Mouse (Mus musculus) lung, postnatal 36 days (tissue): ENCODE measurements around the gene Ikzf2.

Experiments used
- DNase-seq: peaks from one replicate; pipeline ENCODE4 v3.0.0; 2022; ENCODE audit warnings: mixed read lengths

Ikzf2 gene

DNA sequence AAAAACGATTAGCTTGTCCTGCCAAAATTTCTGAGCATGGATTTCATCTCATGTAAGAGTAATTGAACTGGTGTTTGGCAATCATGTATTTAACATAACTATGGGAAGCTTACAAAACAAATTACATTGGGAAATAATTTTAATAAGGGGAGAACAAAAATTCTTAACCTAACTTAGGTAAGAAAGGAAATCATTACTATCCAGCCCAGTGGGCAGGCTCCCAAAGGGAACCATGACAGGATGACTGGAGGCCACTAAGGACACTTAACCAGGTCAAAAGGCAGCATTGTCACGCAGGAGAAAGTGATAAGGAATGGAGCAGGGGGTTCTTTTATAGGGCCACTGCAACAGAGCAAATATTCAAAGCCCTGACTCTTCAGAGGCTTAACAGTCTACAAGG lies 101.5 kb downstream of the Ikzf2 start:
- DNase-seq, result no peak

DNA sequence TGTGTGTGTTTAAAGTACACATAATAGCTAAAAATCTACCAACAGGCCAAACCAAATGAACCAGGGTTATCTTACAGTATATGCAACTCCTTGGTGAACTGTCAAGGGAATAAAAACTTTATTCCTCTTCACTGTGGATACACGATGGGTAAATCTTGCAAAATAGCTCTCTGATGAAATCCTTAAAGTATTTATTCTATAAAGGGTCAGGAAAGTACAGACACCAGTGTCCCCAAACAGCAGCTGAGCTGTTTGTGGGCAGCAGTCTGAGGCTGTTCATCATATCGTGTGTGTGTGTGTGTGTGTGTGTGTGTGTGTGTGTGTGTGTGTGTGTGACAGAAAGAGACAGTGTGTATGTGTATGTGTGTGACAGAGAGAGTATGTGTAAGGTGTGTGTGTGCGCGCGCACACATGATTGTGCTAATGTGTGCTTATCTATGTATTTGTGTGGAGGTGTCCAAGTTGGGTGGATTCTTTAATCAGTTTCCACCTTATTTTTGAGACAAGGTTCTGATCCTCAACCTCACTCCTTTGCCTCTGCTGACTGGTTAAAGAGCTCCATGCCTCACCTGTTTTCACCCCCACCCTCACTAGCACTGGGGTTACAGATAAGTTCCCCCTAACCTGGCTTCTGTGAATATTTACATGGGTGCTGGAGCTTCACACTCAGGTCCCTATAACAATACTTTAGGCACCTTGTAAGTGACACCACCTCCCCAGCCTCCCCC lies 102.9 kb downstream of the Ikzf2 start:
- no peak for DNase-seq

DNA sequence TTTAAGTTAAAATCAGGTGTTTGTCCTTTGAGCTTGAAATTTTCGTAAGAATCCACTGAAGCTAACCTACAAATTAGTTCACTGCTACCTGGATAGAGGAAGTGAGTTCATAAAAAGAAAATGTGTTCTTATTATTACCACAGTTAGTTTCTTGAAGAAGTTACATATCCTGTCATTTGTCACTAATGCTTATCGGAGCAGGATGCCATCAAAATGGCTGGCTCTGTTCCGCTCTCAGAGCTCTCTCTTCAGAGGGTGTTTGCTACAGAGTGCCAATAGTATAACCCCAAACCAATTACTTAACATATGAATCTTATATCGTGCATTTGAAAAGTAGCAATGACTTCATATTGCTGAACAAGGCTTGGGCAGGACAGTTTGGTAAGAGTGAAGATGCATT lies 108.1 kb downstream of the Ikzf2 start:
- no peak for DNase-seq

DNA sequence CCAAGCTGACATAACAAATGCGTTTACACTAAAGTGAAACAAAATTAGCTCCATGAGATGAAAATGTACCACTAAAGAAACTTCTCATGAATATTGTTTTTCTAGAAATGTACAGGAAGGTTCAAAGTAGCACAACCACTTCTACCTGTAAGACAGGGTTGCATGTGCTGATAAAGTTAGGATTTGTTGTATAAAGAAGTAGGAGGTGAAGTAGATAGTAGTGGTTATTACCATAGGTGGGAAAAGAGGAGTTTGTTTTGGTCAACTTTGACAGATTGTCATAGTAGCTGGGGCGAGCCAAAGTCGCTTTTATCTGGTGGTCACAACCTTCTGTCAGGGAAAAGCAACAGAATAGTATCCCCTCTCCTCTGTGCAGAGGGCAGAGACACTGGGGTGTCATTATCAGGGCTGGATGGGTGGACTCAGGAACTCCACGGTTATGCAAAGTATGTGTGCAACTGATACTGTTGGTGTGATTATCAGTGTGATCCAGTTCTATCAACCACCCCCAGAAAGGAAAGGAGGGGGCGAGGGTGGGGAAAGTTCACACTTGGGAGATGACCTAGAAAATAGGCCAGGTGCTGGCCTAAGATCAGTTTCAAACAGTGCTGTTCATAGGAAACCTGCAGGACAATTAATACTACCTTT lies 127.5 kb downstream of the Ikzf2 start:
- no peak for DNase-seq

DNA sequence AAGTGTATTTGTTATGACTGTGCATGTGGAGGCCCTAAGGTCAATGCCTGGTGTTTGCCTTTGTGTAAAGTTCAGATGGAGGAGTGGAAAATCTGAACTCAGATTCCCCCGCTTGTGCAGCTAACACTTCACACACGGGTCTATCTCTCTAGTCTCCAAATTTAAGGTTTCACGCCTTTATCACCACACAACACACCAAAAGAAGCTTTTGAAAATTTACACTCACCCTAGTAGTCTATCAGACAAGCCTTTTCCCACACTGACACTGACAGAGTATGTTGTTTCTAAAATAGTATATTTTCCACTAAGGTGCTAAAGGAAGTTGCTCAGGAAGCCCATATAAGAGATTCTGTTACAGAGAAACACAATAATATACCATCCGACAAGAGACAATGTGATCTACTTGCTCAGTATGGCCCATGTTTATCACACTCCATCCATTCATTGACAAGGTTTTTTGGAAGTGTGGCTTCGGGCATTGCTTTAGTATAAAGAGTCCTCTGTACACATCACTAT lies 131.4 kb downstream of the Ikzf2 start:
- no peak for DNase-seq

DNA sequence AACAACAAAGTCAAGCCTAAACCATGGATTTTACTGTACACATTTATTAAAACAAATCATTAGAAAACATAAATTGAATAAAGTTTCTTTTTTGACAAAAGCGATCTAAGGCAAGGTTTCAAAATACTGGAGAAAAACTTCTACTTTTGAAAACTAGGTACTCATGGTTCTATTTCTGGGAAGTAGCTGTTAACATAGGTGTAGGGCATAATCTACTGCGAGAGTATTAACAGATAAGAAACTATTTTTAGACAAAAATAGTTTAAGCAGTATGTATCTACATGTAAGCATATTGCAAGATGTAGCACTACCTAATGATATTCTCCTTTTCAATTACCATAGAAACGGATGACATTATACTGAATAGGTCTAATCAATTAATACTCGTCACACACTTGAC lies 137.1 kb downstream of the Ikzf2 start:
- DNase-seq, result no peak

DNA sequence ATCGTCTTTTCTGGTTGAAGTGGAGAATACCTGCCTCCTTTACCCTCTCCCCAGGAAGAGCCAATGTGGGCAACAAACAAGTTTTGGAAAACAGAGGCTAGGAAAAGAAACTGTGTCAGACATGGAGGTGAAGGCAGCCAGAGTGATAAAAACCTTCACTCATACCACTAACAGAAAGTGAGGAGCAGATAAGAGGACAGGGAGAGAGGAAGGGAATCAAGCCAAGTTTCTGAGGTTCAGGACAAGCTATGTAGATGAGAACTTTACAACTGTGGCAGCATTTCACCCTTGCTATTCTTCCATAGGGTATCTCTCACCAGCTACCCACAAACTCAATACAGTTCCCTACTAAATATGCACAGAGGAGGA lies 141.2 kb downstream of the Ikzf2 start:
- DNase-seq, result no peak

DNA sequence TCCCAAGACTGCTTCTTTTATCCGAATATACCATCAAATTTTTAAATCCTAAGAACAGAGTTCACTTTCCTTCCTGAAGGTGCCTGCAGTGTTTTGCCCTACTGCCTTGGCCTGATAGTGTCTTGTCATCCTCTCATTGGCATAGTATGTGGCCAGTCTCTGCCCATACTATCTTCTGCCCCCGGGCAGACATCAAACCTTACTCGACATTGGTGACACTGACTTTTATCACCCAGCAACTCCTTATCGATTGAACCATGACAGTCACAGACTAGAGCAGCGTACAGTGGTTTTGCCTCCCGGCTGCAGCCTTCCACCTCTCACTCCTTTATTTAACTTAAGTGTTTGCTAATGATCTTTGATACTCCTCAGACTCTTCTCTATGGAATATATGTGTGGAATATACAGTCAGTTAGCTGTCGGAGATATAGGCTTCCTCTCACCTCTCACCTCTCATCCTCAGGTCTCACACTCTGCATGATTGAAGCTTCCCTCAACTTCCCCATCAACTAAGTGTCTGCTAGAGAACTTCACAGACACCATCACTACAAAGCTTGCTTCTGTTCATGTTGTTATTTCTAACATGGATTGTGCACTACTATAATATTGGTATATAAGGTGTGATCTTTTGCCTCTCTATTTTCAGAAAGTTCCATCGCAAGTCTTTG lies 141.7 kb downstream of the Ikzf2 start:
- no peak for DNase-seq

DNA sequence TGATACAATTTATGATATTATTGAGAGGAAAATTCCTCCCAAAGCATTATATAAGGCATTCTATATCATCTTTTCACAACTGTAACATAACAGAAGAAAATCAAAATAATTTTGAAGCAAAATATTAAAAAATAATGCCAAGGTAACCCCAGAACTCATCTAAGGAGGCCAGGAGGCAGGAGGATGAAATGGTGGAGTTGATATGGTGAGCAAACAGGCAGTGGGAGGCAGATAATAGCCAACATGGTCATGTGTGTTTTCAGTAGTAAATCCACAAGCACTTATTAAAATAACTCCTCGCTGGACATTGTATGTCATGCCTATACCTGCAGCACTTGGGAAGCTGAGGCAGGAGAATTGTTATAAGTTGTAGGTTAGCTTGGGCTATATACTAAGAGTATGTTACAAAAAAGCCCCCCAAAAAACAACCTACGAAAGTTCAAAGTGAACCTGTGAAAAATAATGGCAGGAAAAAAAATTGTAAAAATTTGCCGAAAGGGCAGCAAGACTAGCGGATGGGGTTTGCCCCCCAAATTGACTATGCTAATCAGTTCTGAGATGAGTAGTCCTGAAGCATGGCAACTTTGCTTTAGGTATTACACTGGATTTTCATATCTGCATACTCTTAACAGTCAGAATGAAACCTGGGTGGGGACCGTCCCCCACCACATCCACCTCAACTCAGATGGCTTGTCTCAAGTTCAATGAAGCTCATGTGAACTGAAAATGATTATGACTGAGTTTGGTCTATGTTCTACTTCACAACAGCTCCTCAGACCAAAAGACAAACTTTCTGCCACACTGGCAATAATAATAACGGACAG lies 143.1 kb downstream of the Ikzf2 start:
- no peak for DNase-seq

DNA sequence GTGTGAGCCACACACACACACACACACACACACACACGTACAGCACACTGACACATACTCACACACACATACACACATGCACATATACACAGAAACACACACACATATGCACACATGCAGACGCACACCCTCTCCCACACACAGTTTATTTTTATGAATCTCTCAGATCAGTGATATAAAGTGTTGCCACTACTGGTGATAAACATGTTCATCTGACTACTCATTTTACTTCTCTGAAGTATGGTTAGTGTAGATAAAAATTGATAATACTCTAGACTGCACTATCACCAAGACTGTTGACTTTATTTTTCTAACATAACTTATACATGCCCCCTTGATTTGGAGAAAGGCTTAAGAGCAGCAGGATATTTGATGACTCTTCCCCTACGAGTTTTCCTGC lies 144.5 kb downstream of the Ikzf2 start:
- DNase-seq, result no peak

DNA sequence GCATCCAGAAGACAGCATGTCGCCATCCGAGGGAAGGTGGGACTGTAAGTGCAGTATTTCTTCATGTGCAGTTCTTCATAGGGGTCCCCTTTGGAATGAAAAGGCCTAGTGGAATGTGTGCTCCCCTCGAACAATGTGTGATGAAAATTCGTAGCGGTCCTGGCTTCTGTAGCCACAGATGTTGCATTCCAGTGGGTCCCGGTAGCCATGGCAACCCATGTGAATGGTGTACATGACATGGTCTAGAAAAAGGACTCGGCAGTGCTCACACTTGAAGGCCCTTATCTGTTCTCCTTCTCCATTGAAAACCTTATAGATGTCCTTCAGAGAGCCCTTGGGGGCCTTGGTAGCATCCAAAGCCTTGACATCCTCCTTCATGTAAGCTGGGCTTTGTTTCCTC lies 148.4 kb downstream of the Ikzf2 start:
- DNase-seq, result no peak

DNA sequence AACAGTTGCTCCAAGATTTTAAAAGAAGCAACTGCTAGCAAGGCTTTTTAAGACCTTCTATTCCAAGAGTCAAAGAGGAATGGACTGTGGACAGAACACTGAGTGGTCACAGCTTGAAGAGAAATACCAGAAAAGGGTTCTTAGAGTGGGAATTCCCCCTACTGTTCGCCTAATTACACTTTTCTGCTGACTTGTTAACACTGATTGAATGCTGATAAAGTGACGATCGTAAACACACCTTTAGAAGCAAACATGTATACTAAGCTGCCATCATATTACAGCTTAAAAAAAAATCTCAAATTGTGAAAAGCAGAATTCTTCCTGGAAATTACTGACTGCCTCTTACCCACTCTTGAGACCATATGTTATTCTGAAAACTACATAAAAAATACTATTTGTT lies 149.4 kb downstream of the Ikzf2 start:
- no peak for DNase-seq

DNA sequence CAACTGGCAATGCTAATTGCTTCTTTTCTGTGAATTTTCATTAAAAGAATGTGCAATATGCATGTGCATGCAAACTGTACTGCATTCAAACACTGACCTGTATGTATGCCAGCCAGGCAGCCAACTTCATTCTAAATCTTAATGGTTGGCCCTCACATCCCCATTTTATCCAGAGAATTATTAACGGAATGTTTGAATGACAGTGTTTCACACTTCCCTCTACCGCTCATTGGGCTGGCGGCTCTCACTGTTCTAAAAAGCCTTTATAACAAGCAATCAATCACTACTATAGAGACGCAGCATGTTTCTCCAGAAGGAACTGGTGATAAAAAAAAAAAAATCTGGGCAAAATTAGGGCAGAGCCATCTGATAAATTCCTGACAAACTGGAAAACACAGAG lies 151.5 kb downstream of the Ikzf2 start:
- DNase-seq, result no peak

DNA sequence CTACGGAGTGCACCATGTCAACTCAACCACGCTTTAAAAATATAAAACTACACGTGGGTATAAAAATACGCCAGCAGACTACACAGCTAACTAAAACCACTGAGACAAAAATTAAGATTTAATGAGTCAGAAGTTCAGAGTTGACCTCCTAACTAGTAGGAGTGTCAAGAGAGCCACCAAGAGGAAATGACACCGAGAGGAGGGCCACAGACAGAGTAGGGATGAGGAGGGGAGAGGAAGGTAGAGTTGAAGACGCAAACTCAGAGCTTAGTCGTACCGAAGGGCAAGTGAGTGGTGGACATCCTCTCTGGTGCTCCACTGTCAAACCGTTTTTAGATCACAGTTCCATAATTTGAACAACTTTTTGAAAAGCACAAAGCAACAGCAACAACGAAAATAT lies 154.0 kb downstream of the Ikzf2 start:
- DNase-seq, result no peak

DNA sequence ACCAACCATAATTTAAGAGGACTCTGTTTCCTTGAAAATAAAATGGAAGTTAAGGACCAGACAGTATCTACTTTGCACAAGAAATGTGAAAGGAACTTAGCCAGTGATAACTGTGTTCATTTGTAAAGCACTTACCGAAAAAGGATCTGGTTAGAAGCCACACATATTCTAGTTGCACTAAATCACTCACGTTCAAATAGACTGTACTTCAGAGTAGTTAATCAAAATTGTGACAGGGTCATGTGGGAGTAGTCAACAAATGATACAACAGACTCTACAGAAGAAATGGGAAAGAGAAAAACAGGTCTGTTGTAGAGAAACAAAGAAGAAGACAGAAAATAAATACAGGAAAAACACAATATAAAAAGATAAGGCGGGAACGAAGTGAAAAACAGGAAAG lies 158.3 kb downstream of the Ikzf2 start:
- DNase-seq, result no peak

DNA sequence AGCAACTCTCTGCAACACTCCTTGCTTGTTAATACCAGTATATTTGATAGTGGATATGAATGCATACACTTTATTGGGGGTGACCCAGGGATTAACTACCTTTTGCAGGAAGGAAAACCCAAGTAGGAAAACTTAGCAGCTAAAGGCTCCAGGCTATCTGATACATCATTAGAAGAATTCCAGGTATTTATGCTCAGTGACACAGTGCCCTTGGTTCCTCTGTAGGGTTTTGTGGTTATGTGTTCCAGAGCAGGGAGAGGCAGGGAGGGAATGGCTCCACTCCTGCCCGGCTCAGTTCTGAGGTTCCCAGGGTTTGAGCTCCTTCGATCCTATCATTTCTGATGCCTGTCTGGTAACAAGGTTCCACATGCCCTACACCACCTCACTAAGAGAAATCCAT lies 165.4 kb downstream of the Ikzf2 start:
- no peak for DNase-seq

DNA sequence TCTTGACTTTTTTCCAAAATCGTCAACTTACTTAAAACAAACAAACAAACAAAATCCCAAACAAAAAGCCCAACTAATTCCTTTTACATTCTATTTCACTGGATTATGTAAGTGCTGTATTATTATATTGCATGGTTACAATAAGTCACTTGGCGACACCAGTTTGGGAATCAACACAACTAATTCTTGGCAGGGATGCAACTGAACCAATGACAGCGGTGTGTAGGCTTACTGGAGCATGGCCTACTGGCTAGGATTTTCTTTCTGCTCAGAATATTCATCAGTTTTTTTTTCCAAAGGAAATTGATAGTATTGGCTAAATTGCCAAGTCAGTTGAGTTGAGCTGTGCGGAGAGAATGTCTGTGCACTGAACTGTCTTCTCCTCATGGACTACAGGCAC lies 167.7 kb downstream of the Ikzf2 start:
- DNase-seq, result no peak

DNA sequence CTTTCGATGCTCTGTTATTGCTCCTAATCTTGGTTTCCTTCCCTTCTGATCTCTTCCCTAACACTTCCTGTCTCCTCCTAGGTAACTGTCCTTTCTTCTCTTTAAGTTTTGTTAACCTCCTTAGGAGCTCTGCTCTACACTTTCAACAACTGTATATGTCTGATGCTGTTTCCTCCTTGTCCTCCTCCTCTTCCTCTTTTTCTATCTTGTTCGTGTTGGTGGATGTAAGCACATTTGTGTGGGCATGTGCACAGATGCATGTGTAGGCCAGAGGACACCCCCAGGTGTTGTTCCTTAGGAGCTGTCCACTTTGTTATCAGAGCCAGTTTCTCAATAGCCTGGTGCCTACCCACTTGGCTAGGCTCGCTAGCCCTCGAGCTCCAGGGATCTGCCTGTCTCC lies 169.0 kb downstream of the Ikzf2 start:
- no peak for DNase-seq

DNA sequence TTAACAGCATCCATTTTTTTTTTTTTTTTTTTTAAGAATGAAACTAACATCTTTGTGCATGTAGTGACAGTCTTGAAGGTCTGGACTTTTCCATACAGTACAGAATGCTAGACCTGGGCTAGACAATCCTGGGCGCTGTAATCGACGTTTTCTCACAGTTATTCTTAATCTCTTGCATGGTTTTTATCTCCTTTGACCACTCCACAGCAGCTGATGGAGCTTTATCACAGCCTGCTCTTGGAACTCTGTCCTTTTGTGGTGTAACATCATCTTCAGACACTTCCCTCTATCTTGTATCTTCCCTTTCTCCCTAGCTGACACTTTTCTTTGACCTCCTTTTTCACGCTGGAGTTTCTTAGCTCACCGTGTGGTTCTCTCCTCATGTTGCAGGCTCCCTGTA lies 170.9 kb downstream of the Ikzf2 start:
- DNase-seq, result no peak

DNA sequence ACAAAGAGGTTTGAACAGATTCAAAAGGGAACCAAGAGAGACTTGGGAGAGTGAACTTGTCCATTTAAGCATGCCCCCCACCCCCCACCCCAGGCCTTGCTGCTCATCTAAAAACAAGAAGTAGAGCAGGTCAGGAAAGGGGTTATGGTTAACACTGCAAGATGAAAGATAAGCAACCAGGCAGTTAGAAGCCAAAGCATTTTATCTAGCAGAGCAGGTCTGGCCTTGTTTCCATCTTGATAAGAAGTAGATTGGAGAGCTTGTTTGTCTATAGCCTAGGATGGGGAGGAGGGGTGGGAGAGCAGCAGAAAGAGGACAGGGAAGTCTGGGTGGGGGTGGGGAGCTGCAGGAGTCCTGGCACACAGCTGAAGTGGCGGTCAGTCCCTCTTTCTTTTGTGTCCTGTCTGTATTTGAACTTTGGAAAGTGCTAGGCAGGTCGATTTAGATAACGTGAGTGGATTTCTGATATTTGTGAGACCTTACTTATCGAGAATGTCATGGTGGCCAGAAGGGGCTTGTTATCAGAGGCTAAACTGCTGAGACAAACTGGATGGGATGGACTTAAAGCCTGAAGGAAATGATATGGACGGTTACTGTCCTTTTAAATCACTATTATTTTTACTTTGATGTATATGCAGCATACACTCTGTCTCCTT lies 173.3 kb downstream of the Ikzf2 start:
- DNase-seq, result no peak

DNA sequence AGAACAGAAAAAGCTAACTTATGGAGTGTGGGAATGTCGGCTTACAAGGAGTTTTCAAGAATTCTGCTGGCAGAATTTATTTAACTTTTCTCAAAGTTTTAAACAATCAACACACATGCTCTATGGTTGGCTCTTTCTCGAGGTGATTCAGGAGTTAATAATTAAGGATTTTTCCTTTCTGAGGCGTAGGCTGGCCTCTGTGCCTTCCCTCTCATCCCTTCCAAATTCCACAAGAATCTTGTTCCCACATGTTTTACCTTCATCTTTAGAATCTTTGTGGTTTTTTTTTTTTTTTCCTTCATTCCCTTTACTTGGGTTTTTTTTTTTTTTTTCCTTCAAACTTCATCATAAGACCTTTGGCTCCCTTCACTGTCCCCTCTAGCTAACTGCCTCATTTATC lies 178.8 kb downstream of the Ikzf2 start:
- no peak for DNase-seq

DNA sequence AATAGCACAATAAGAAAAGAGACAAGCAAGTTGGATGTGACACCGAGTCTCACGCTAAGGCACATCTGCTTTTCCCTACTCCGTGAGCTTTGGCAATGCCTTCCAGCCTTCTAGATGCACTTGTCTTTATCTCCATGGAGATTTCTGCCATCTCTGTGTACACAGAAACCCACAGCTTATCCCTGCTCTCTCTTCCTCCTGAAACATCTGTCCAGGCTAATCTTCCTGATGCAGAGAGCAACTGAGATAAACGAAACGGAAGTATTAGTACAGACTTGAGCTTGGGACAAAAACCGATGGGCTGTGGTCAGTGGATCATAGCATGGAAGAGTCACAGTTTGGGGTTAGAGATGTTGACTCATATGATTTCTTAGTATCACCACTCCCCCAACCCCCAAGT lies 179.5 kb downstream of the Ikzf2 start:
- no peak for DNase-seq

DNA sequence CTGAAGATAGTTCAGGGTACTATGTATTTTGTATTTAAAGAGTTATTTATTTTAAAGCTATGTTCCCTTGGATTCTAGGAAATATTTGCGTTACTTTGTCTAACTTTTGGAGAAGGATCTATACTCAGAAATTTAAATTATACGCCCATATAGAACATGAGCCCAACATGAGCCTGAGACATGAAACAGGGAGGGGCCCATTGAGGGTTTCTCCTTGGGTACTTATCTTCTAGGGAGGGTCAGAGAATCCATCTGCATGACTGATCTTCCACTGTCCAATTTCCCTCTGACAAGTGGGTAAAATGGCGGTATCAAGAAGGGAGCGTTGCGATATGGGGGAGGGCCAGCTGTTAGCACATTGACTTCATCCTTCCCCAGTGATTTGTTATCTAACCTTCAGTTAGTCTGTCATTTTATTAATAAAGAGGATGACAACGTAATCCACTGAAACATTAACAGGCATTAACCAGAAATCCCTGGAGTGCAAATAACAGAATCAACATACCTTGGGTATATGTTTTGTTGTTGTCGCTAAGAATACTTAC lies 180.4 kb downstream of the Ikzf2 start:
- DNase-seq, result no peak
